In genomic region chr8:119915298-119915697, GRCm38 (mm10) we compare ENCODE assay signal across 26 mouse cellular contexts. TPM values are rescaled to one million over a fixed set of nuclear protein-coding genes. Genes with fewer than 3 reads are reported as not detected.
A peak's percentile ranks its signal among the peaks of the same experiment; 100 is the strongest.
DNase-seq lines count a peak whose midpoint lies in the region; ATAC-seq and TF ChIP-seq lines count a peak whose summit lies in the region.
"Had no signal": no experiment of that assay in that cellular context is flagged by ENCODE, and none has a peak within 500 bp of the region (broad histone marks: within the 10 kb centered on the region; RNA-seq: fewer than 3 reads in every experiment).

No protein-coding gene starts in this region.

- peak overlapping the region; percentile 23; the same call in 1 of the 2 replicates for H3K9ac ChIP-seq in liver, adult 2 months (ENCODE audit: low read depth, low read length)
- no peak overlapping the region; the same call in 1 of the 2 replicates for H3K9ac ChIP-seq in ES-E14 (ENCODE audit: insufficient read depth, low read depth, low read length, poor library complexity, severe bottlenecking)
- H3K9ac ChIP-seq in liver, embryonic 14.5 days (replicated peaks): peak overlapping the region; percentile 37; the same call in 1 of the 2 replicates
- no peak overlapping the region for H3K9ac ChIP-seq in midbrain, embryonic 11.5 days (ENCODE audit: low read length)
- H3K9ac ChIP-seq: forebrain, embryonic 12.5 days; heart, embryonic 15.5 days; hindbrain, embryonic 14.5 days; limb, embryonic 15.5 days; neural tube, embryonic 15.5 days had no signal

- H3K79me2 ChIP-seq in liver, adult 2 months (ENCODE audit: control insufficient read depth, insufficient read depth, low read length): peaks cover 59% of the 10 kb centered on the region

- ATAC-seq in liver, embryonic 14.5 days (ENCODE audit: insufficient read depth): no peak
- ATAC-seq in midbrain, embryonic 11.5 days (ENCODE audit: low FRiP score): no peak
- ATAC-seq: midbrain, embryonic 16.5 days had no signal

- WGBS in liver, adult 2 months: 52% methylated on average over 4 of the region's 4 CpGs
- WGBS in liver, embryonic 14.5 days (ENCODE audit: insufficient replicate concordance): 82% methylated on average over 4 of the region's 4 CpGs
- 93% methylated on average over 4 of the region's 4 CpGs for WGBS in midbrain, embryonic 11.5 days

- peaks cover 41% of the 10 kb centered on the region for H3K4me1 ChIP-seq in liver, adult 2 months (ENCODE audit: control insufficient read depth, insufficient read depth, low read length)
- peaks cover 82% of the 10 kb centered on the region for H3K4me1 ChIP-seq in E14TG2a.4 (replicated peaks; ENCODE audit: low read depth, low read length)
- H3K4me1 ChIP-seq in ES-E14 (ENCODE audit: control insufficient read depth in 2 of 2, insufficient read depth in 2 of 2, low read length in 2 of 2, poor library complexity in 1 of 2): peaks cover 6 to 15% of the 10 kb centered on the region in 2 experiments
- peaks cover 63 to 70% of the 10 kb centered on the region in 2 experiments for H3K4me1 ChIP-seq in liver, embryonic 14.5 days (replicated peaks; ENCODE audit: control insufficient read depth in 2 of 2, insufficient read depth in 2 of 2, low read length in 1 of 2)
- peaks cover 37% of the 10 kb centered on the region for H3K4me1 ChIP-seq in midbrain, embryonic 11.5 days (ENCODE audit: control insufficient read depth, insufficient read depth, low read length)

- in situ Hi-C loops in ES-E14 (cut with MboI; ENCODE audit: low sequenced_read_pairs in 2 of 2, unreplicated experiment in 2 of 2): no loop called here

- H3K9me3 ChIP-seq in E14TG2a.4 (ENCODE audit: low read length): no peaks in the 10 kb centered on the region
- no peaks in the 10 kb centered on the region for H3K9me3 ChIP-seq in ES-E14 (ENCODE audit: control insufficient read depth, insufficient read depth, low read depth, low read length)
- H3K9me3 ChIP-seq in liver, embryonic 14.5 days (ENCODE audit: control insufficient read depth, low read length): no peaks in the 10 kb centered on the region
- no peaks in the 10 kb centered on the region for H3K9me3 ChIP-seq in midbrain, embryonic 11.5 days (ENCODE audit: control insufficient read depth, low read length)
- H3K9me3 ChIP-seq: forebrain, embryonic 12.5 days; heart, embryonic 15.5 days; limb, embryonic 15.5 days; neural tube, embryonic 15.5 days had no signal

- no peak for TF ChIP-seq EP300 in liver, embryonic 14.5 days (IDR thresholded peaks at IDR 0.05; ENCODE audit: low read depth)

- no peaks in the 10 kb centered on the region for H3K36me3 ChIP-seq in liver, adult 2 months (ENCODE audit: control insufficient read depth, insufficient read depth, low read length)
- peaks cover 62% of the 10 kb centered on the region for H3K36me3 ChIP-seq in E14TG2a.4 (ENCODE audit: insufficient read depth, low read length)
- peaks cover 13% of the 10 kb centered on the region; the same call in 1 of the 2 replicates for H3K36me3 ChIP-seq in ES-E14 (ENCODE audit: control insufficient read depth, insufficient read depth, low read length, poor library complexity, severe bottlenecking)
- peaks cover 2% of the 10 kb centered on the region; the same call in 1 of the 2 replicates for H3K36me3 ChIP-seq in liver, embryonic 14.5 days (replicated peaks; ENCODE audit: control insufficient read depth, insufficient read depth, low read depth)
- no peaks in the 10 kb centered on the region for H3K36me3 ChIP-seq in midbrain, embryonic 11.5 days (ENCODE audit: control insufficient read depth, insufficient read depth, low read length)
- H3K36me3 ChIP-seq: heart, embryonic 15.5 days; limb, embryonic 15.5 days; neural tube, embryonic 15.5 days had no signal

- no peak overlapping the region for H3K4me3 ChIP-seq in liver, adult 2 months (ENCODE audit: insufficient read depth, low read depth, low read length)
- H3K4me3 ChIP-seq in E14TG2a.4 (replicated peaks; ENCODE audit: low read length) (peak overlapping the region; percentile 96), ES-E14 (ENCODE audit: insufficient read depth in 1 of 2, low read depth in 1 of 2, low read length in 2 of 2, poor library complexity in 1 of 2, severe bottlenecking in 1 of 2) (peak overlapping the region in 1 of 2 experiments; percentile 35; a peak in 1 of 4 replicates)
- no peak overlapping the region for H3K4me3 ChIP-seq in liver, embryonic 14.5 days (ENCODE audit: insufficient read depth in 1 of 2, low read depth in 2 of 2, low read length in 2 of 2)
- H3K4me3 ChIP-seq in midbrain, embryonic 11.5 days (ENCODE audit: low read depth, low read length): no peak overlapping the region
- H3K4me3 ChIP-seq: forebrain, embryonic 12.5 days; heart, adult 2 months; heart, embryonic 15.5 days; limb, embryonic 15.5 days; myocyte; neural tube, embryonic 15.5 days had no signal

- DNase-seq in liver, adult 2 months (ENCODE audit: extremely low read depth, low read depth, low spot score): no peak
- DNase-seq in liver (no peak), ES-E14 (ENCODE audit: low read depth, low spot score) (no peak)
- DNase-seq in liver, embryonic 14.5 days (ENCODE audit: low read depth in 3 of 3, low spot score in 3 of 3): no peak
- no peak for DNase-seq in midbrain, embryonic 11.5 days (ENCODE audit: low spot score, missing footprints)
- no peak for DNase-seq in right cerebral cortex, adult 2 months (ENCODE audit: low spot score in 2 of 2)
- DNase-seq: adrenal gland, adult 8-10 months; cerebellum, adult 11-12 months; cerebellum, postnatal 14 days; gastrocnemius, postnatal 25 days; heart, adult 2 months; heart, postnatal 36 days; left cerebral cortex, postnatal 4 days; right cerebral cortex, adult 18-20 months had no signal

- TF ChIP-seq POLR2A in liver, adult 2 months (IDR thresholded peaks at IDR 0.05; ENCODE audit: extremely low read depth, insufficient read depth, low read length): no peak

- H3K4me2 ChIP-seq in liver, embryonic 14.5 days (ENCODE audit: low read depth): peak overlapping the region; percentile 96
- H3K4me2 ChIP-seq in midbrain, embryonic 11.5 days: no peak overlapping the region
- H3K4me2 ChIP-seq: forebrain, embryonic 12.5 days; heart, embryonic 15.5 days; hindbrain, embryonic 14.5 days; limb, embryonic 15.5 days; neural tube, embryonic 15.5 days had no signal

- TF ChIP-seq CTCF in liver, adult 2 months (IDR thresholded peaks at IDR 0.05; ENCODE audit: low read depth, low read length): no peak
- TF ChIP-seq CTCF in E14TG2a.4 (conservative IDR thresholded peaks at IDR 0.05; ENCODE audit: low read length): no peak
- TF ChIP-seq CTCF in liver, embryonic 14.5 days (IDR thresholded peaks at IDR 0.05; ENCODE audit: low read depth): no peak

- no peaks in the 10 kb centered on the region for H3K27me3 ChIP-seq in liver, adult 2 months (ENCODE audit: control insufficient read depth, insufficient read depth, low read length)
- H3K27me3 ChIP-seq in E14TG2a.4 (ENCODE audit: insufficient read depth, low read length): no peaks in the 10 kb centered on the region
- no peaks in the 10 kb centered on the region for H3K27me3 ChIP-seq in liver, embryonic 14.5 days (ENCODE audit: control insufficient read depth, insufficient read depth, low read length)
- no peaks in the 10 kb centered on the region for H3K27me3 ChIP-seq in midbrain, embryonic 11.5 days (ENCODE audit: control insufficient read depth, insufficient read depth, low read length)
- H3K27me3 ChIP-seq: forebrain, embryonic 12.5 days; heart, embryonic 15.5 days; limb, embryonic 15.5 days; neural tube, embryonic 15.5 days had no signal

- H3K27ac ChIP-seq in liver, adult 2 months (replicated peaks; ENCODE audit: insufficient read depth, low read depth, low read length): peak overlapping the region; percentile 84
- no peak overlapping the region for H3K27ac ChIP-seq in ES-E14 (ENCODE audit: insufficient read depth, low read depth, low read length, poor library complexity, severe bottlenecking)
- H3K27ac ChIP-seq in liver, embryonic 14.5 days: peak overlapping the region; percentile 93
- H3K27ac ChIP-seq in midbrain, embryonic 11.5 days (ENCODE audit: low read depth, low read length): no peak overlapping the region
- H3K27ac ChIP-seq: forebrain, embryonic 12.5 days; heart, adult 2 months; heart, embryonic 15.5 days; hindbrain, embryonic 14.5 days; kidney, postnatal 0 days; limb, embryonic 15.5 days; macrophage; neural tube, embryonic 15.5 days had no signal

TF ChIP-seq in ES-E14, 5 proteins besides CTCF, POLR2A, EP300 and RAD21:
- TF ChIP-seq ZNF384 (IDR thresholded peaks at IDR 0.05; ENCODE audit: low read depth, low read length): peak; percentile 71
- TF ChIP-seq ZC3H11A (IDR thresholded peaks at IDR 0.05; ENCODE audit: borderline replicate concordance, low read depth, low read length): no peak

RNA-seq across cellular contexts. Expression of gene Gm20388, which starts 4.7 kb away (rescaled TPM):
- 6.4 and 8.3 TPM in 2 replicates for total RNA-seq in liver, adult 2 months (2014; rRNA removed)
- polyA plus RNA-seq in liver, adult 2 months (2012; rRNA removed): 19.9 TPM in 2 replicates
- total RNA-seq in ES-E14 (2012; rRNA removed): 27.0 and 34.8 TPM in 2 replicates
- 8.5 and 9.7 TPM in 2 replicates for polyA plus RNA-seq in liver, embryonic 14.5 days (2012; rRNA removed)
- polyA plus RNA-seq in liver, embryonic 14.5 days (2014; fragmentation: Nextera tagmentation; extraction: Ambion mirVana): not detected in 2 replicates
- polyA plus RNA-seq in midbrain, embryonic 11.5 days (2014; fragmentation: Nextera tagmentation; extraction: Ambion mirVana): 3.0 TPM in 1 of 2 replicates, not detected in the other
- total RNA-seq: layer of hippocampus, postnatal 10 days had no signal
- polyA plus RNA-seq: forebrain, embryonic 12.5 days; heart, embryonic 15.5 days; hindbrain, embryonic 14.5 days; kidney, postnatal 0 days; neural tube, embryonic 15.5 days; thymus, postnatal 0 days had no signal

RNA-seq across cellular contexts. Expression of gene Usp10, which starts 5.1 kb away (rescaled TPM):
- total RNA-seq in liver, adult 2 months (2014; rRNA removed): 42.6 and 50.1 TPM in 2 replicates
- polyA plus RNA-seq in liver, adult 2 months (2012; rRNA removed): 82.3 and 94.1 TPM in 2 replicates
- total RNA-seq in ES-E14 (2012; rRNA removed): 201 and 211 TPM in 2 replicates
- 23.8 and 47.0 TPM in 2 replicates for polyA plus RNA-seq in liver, embryonic 14.5 days (2012; rRNA removed)
- 59.0 and 60.8 TPM in 2 replicates for polyA plus RNA-seq in liver, embryonic 14.5 days (2014; fragmentation: Nextera tagmentation; extraction: Ambion mirVana)
- polyA plus RNA-seq in midbrain, embryonic 11.5 days (2014; fragmentation: Nextera tagmentation; extraction: Ambion mirVana): 150 and 152 TPM in 2 replicates

RNA-seq across cellular contexts. Expression of gene Klhl36, which starts 53.2 kb away (rescaled TPM):
- 5.2 and 7.0 TPM in 2 replicates for total RNA-seq in liver, adult 2 months (2014; rRNA removed)
- 11.3 and 12.2 TPM in 2 replicates for polyA plus RNA-seq in liver, adult 2 months (2012; rRNA removed)
- total RNA-seq in ES-E14 (2012; rRNA removed): 3.2 and 3.6 TPM in 2 replicates
- polyA plus RNA-seq in liver, embryonic 14.5 days (2012; rRNA removed): 2.5 TPM in 2 replicates
- polyA plus RNA-seq in liver, embryonic 14.5 days (2014; fragmentation: Nextera tagmentation; extraction: Ambion mirVana): 2.7 and 3.3 TPM in 2 replicates
- 8.2 and 10.2 TPM in 2 replicates for polyA plus RNA-seq in midbrain, embryonic 11.5 days (2014; fragmentation: Nextera tagmentation; extraction: Ambion mirVana)

Comparison
In these comparisons a context has a peak if more than half of its experiments do, and no peak if none do; other contexts are left out.
1. H3K27ac ChIP-seq: peak in liver, adult 2 months (single experiment) and liver, embryonic 14.5 days (single experiment); none in ES-E14 (single experiment) and midbrain, embryonic 11.5 days (single experiment).
2. H3K9ac ChIP-seq: peak in liver, adult 2 months (single experiment) and liver, embryonic 14.5 days (single experiment); none in ES-E14 (single experiment) and midbrain, embryonic 11.5 days (single experiment).